Mouse (Mus musculus) spleen, postnatal 4 days (tissue): ENCODE measurements around the gene Mapk12.

Experiments
- DNase-seq, 2 experiments: peaks; one replicate each; pipeline ENCODE4 v3.0.0; 2022; ENCODE audit warnings: low spot score in 2 of 2

The Mapk12 gene

DNA sequence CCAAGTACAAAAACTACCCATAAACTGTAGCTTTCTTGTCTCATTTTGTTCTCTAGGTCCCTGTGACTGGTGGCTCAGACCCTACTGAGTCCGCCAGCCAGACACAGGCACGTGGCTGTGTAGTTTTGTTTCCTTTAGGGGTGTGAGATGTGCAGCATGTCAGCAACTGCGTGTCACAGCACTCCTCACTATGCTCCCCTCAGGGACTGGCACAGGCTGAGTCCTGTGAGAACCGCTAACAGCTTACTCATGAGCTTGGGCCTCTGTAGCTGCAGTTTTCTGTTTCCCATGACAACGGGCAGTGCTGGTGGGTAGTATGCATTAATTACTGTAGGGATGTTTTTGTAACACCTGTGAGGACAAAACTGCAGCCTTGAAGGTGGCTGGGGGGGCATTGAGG, 48.3 kb downstream of the Mapk12 start:
- no peak for DNase-seq

GRCm38 (mm10) chr15:89090662-89091061, 49.8 kb downstream of the Mapk12 start:
- no peak for DNase-seq

DNA sequence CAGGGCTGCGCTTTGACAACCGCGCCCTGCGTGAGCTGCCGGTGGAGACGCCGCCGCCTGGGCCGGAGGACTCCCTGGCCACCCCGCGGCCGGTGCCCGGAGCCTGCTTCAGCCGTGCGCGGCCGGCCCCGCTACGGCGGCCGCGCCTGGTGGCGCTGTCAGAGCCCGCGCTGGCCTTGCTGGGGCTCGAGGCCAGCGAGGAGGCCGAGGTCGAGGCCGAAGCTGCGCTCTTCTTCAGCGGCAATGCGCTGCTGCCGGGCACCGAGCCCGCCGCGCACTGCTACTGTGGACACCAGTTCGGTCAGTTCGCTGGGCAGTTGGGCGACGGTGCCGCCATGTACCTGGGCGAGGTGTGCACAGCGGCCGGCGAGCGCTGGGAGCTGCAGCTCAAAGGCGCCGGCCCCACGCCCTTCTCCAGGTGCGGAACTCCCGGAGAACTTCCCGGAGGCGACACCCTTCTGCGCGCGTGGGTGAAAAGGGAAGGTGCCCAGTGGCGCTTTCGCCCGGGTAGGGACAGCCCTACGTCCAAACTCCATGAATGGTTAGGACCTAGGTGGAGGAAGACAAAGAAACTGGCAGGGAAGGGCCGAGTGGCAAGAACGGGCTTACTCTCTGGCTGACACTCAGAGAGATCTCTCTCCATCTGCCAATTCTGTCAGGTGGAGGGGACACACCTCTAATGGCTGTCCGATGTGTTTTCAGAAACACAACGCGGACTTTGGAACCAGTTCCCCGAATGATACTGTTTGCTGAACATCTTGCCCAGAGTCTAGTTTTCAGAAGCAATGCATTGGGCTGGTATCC, 51.1 kb downstream of the Mapk12 start:
- peak; percentile 24 to 73 for DNase-seq

GRCm38 (mm10) chr15:89088607-89089247, 51.8 kb downstream of the Mapk12 start, which contains the start of gene Selenoo:
Gene Selenoo (plus strand): TSS chr15:89089084.
- peak; percentile 86 to 91 for DNase-seq

GRCm38 (mm10) chr15:89084826-89085225, 55.7 kb downstream of the Mapk12 start:
- no peak for DNase-seq

DNA sequence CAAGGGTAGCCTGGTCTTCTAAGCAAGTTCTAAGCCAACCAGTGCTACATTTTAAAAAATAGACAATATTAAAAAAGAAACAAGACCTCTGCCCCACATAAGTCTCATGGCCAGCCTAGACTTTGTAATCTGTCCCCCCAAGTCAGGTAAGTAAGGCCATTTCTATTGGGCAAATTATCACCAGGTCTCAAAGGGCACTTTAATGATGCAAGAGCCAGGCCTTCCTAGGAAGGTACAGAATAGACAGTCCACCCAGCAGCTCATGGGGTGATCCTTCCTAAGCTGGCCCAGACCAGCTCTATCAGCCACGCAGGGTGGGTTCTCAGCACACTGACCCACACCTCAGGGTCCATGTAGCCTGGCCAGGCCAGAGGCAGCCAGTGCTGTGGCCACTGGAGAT, 56.6 kb downstream of the Mapk12 start:
- DNase-seq = no peak
